Mouse (Mus musculus) midbrain, embryonic 11.5 days (tissue): ENCODE data around the gene Slc25a10. TPM values are rescaled to one million over a fixed set of nuclear protein-coding genes. Genes with fewer than 3 reads are reported as not detected.
A peak's percentile ranks its signal among the peaks of the same experiment; 100 is the strongest.

ENCODE experiments used
- ATAC-seq: fragments of 200-750 bp; cut with Nextera tagmentation; 2 replicates; pipeline ENCODE4 v1.8.0; 2017; ENCODE audit warnings: moderate TSS enrichment, moderate library complexity; ENCODE audit not compliant: low FRiP score
- DNase-seq: peaks from one replicate; pipeline ENCODE4 v3.0.0; 2015; ENCODE audit warnings: low spot score; ENCODE audit errors: missing footprints
- H3K27ac ChIP-seq: fragments of 300-500 bp; sonication (generic); 2 replicates; pipeline ENCODE4 v1.5.1; 2014; ENCODE audit warnings: low read depth, low read length
- H3K27me3 ChIP-seq: fragments of 300-500 bp; sonication (generic); 2 replicates; pipeline ENCODE4 v1.6.1; 2014; ENCODE audit warnings: mild to moderate bottlenecking, low read length, moderate library complexity, mixed read lengths; ENCODE audit not compliant: control insufficient read depth, insufficient read depth
- H3K36me3 ChIP-seq: fragments of 300-500 bp; sonication (generic); 2 replicates; pipeline ENCODE4 v1.6.1; 2014; ENCODE audit warnings: mild to moderate bottlenecking, low read length, moderate library complexity, mixed read lengths; ENCODE audit not compliant: control insufficient read depth, insufficient read depth
- H3K4me1 ChIP-seq: fragments of 300-500 bp; sonication (generic); 2 replicates; pipeline ENCODE4 v1.6.1; 2014; ENCODE audit warnings: low read length; ENCODE audit not compliant: control insufficient read depth, insufficient read depth
- H3K4me2 ChIP-seq: fragments of 300-500 bp; sonication (generic); 2 replicates; pipeline ENCODE4 v1.6.1; 2014; ENCODE audit warnings: mild to moderate bottlenecking, moderate library complexity
- H3K4me3 ChIP-seq: fragments of 300-500 bp; sonication (generic); 2 replicates; pipeline ENCODE4 v1.5.1; 2014; ENCODE audit warnings: low read depth, low read length
- H3K9ac ChIP-seq: fragments of 300-500 bp; sonication (generic); 2 replicates; pipeline ENCODE4 v1.6.1; 2014; ENCODE audit warnings: low read length
- H3K9me3 ChIP-seq: fragments of 300-500 bp; sonication (generic); 2 replicates; pipeline ENCODE4 v1.6.1; 2016; ENCODE audit warnings: low read length; ENCODE audit not compliant: control insufficient read depth
- WGBS: fragments of 180-500 bp; shearing (Covaris S2); extraction: QIAGEN DNeasy Blood & Tissue Kit; methylation state at CpG from one replicate; pipeline ENCODE4 v1.1.7; 2014; 5-methylcytosine and 5-hydroxymethylcytosine counted together
- polyA plus RNA-seq: library from polyadenylated mRNA; unstranded; fragments of >200 nt; fragmentation: Nextera tagmentation; extraction: Ambion mirVana; gene quantifications from 2 replicates; pipeline ENCODE4 v1.2.1, GENCODE M21; 2014

Gene Slc25a10
- polyA plus RNA-seq: 30.0 and 38.7 TPM in 2 replicates

DNA sequence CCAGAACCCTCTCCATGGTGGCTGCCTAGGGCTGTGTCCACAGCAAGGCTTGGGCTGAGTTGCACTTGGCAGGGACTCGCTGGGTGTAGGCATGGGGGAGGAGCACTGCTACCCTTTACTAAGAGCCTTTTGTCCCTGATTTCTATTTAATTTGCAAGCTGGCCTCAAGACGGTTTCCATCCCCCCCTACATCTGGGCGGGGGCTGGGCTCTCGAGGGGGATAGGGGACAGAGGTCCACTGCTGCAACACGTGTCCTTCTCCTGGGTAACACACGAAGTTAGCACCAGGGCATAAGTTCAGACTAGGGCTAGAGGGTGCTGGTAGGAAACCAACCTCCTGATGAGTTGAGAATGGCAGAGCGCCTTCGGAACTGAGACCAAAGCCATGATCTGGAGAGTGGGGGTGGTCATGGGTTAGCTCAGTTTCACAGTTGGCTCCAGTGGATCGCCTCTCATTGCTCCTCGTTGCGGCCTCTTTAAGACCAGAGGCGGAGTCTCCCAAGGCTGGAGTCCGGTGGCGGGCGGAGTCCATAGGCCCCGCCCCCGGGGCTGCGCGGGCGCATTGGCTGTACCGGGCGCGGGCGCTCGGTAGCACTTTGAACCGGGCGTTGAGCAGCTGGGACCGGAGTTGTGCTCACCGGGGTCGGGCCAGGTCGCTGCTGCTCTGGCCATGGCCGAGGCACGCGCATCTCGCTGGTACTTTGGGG is at the start of gene Slc25a10:
Gene Slc25a10, plus strand, starts transcription at position 524 of the 707 bp plus-strand sequence.
- WGBS: under 1% methylated on average over 35 of the region's 35 CpGs
- peak; percentile 92 for ATAC-seq
- Histone ChIP-seq H3K9ac (peak within 1 kb of the TSS; percentile 80), H3K27me3 (no peaks in the 10 kb centered on the region), H3K36me3 (peaks cover 25% of the 10 kb centered on the region), H3K4me2 (peak within 1 kb of the TSS; percentile 86), H3K4me3 (peak within 1 kb of the TSS; percentile 92), H3K27ac (peak within 1 kb of the TSS; percentile 68), H3K9me3 (no peaks in the 10 kb centered on the region), H3K4me1 (peaks cover 20% of the 10 kb centered on the region)
- DNase-seq: peak; percentile 99

DNA sequence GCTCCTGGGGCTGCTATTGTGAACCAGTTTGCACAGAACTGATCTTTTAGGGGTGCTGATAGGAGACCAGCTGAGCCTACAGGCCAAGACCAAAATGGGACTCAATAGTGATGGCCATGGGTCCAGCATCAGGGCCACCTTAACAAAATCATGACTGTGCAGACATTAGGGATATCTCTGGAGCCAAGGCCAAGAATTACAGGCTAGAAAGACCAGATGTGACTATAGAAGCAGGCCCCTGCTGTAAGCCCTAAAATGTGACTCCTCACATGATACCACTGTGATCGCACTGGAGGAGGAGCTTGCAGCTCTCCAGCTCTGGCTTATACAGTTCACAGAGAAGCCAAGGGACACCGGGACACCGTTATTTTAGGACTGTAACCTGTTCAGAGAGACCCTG is 49.3 kb upstream of the Slc25a10 start, which contains the start of gene Tspan10:
Gene Tspan10, plus strand, starts transcription at position 301 of the 400 bp plus-strand sequence.
- H3K4me3 ChIP-seq: no peak within 1 kb of the TSS

DNA sequence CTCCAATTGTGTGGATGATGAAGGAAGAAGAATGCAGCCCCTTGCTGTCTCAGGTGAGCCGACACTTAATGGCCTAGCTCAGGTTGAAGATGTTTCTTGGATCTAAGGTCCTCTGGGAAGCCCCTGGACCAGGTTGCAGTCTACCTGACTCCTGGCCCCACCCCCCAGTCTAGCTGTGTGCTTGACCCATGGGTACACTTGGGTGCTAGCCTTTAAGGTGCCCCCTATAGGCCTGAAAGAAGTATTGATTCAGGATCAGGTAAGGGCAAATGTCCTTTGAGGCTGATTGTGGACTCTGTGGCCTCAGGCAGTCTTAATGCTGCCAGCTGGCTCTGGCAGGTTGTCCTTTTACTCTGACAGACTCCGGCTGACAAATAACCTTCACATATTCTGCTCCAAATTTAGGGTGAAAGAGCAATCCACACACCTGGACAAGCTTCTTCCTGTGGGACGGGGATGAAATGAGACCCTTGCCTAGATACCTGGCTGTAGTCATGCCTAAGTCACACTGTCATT is 48.8 kb upstream of the Slc25a10 start:
- Histone ChIP-seq H3K4me3 (no peak overlapping the region), H3K4me2 (no peak overlapping the region), H3K36me3 (no peaks in the 10 kb centered on the region), H3K9me3 (no peaks in the 10 kb centered on the region), H3K4me1 (no peaks in the 10 kb centered on the region), H3K9ac (no peak overlapping the region), H3K27me3 (no peaks in the 10 kb centered on the region), H3K27ac (no peak overlapping the region)
- WGBS: 93% methylated on average over 3 of the region's 3 CpGs
- ATAC-seq: no peak
- no peak for DNase-seq

More for the DNA sequence above, 49.3 kb upstream of the Slc25a10 start, which contains the start of gene Tspan10:
- H3K27ac ChIP-seq: no peak within 1 kb of the TSS
- H3K4me2 ChIP-seq: no peak within 1 kb of the TSS
- no peaks in the 10 kb centered on the region for H3K9me3 ChIP-seq
- WGBS: 84% methylated on average over 3 of the region's 3 CpGs
- no peaks in the 10 kb centered on the region for H3K4me1 ChIP-seq
- DNase-seq (no peak), ATAC-seq (no peak)
- H3K27me3 ChIP-seq: no peaks in the 10 kb centered on the region
- H3K9ac ChIP-seq: no peak within 1 kb of the TSS
- no peaks in the 10 kb centered on the region for H3K36me3 ChIP-seq

DNA sequence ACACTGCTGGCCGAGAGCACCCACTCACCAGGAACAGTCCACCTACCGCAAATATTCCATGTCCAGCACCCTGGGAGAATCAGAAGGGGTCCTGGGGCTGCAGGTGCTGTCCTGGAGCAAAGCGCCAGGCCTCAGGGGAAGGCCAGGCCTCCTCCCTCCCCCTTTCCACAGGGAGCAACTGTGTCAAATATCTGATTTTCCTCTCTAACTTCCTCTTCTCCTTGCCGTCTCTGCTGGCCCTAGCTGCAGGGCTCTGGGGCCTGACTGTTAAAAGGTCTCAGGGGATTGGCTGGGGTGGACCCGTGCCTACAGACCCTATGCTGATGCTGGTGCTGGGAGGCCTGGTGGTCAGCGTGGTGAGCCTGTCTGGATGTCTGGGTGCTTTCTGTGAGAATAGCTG is 47.5 kb upstream of the Slc25a10 start:
- no peak for ATAC-seq
- no peaks in the 10 kb centered on the region for H3K9me3 ChIP-seq
- DNase-seq: no peak
- H3K4me3 ChIP-seq: no peak overlapping the region
- H3K4me1 ChIP-seq: no peaks in the 10 kb centered on the region
- no peak overlapping the region for H3K27ac ChIP-seq
- no peak overlapping the region for H3K4me2 ChIP-seq
- H3K27me3 ChIP-seq: no peaks in the 10 kb centered on the region
- whole genome bisulfite sequencing: 76% methylated on average over 6 of the region's 6 CpGs
- no peak overlapping the region for H3K9ac ChIP-seq
- H3K36me3 ChIP-seq: no peaks in the 10 kb centered on the region

DNA sequence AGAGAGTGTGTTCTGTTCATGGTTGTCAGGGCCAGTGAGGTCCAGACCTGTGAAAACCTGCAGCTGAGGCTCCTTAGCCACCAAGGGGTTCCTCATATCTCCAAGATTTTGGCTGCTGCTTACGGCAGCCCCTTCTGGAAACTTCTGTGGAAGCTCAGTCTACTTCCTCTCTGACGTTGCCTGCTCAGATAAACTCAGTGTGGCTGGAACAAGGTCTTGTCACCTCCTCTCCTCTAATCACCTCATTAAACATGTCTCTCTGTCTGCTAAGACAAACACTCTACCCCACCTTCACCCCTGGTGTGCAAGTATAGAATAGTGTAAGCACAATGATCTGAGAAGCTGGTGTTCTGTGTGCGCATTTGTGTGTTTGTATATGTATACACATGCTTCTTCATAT is 46.2 kb upstream of the Slc25a10 start:
- Histone ChIP-seq H3K27me3 (no peaks in the 10 kb centered on the region), H3K9me3 (no peaks in the 10 kb centered on the region), H3K36me3 (no peaks in the 10 kb centered on the region), H3K4me2 (no peak overlapping the region), H3K4me3 (no peak overlapping the region), H3K9ac (no peak overlapping the region), H3K27ac (no peak overlapping the region), H3K4me1 (no peaks in the 10 kb centered on the region)
- ATAC-seq: no peak
- no peak for DNase-seq
- WGBS: 87% methylated on average over 3 of the region's 3 CpGs

DNA sequence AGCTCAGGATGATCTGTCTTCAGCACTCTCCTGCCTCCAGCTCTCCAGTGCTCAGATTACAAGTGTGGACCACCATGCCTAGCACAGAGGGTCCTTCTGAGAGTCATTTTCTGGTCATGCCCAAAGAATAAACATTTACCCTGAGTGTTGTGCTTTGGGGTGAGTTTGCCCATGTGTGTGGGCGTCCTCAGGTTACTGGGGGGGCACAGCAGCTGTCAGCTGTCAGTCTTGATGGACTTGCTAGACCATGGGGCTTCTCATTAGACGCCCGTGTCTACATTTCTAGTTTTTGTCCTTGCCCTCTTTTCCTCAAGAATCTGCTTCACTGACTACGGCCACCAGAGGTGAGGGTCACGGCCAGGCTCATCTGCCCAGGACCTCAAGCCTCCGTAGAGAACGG is 44.5 kb upstream of the Slc25a10 start:
- no peak overlapping the region for H3K4me3 ChIP-seq
- H3K9ac ChIP-seq: no peak overlapping the region
- H3K36me3 ChIP-seq: no peaks in the 10 kb centered on the region
- H3K27me3 ChIP-seq: no peaks in the 10 kb centered on the region
- WGBS: 82% methylated on average over 7 of the region's 7 CpGs
- H3K9me3 ChIP-seq: no peaks in the 10 kb centered on the region
- H3K4me1 ChIP-seq: no peaks in the 10 kb centered on the region
- no peak overlapping the region for H3K27ac ChIP-seq
- H3K4me2 ChIP-seq: no peak overlapping the region
- ATAC-seq: no peak
- DNase-seq: no peak

DNA sequence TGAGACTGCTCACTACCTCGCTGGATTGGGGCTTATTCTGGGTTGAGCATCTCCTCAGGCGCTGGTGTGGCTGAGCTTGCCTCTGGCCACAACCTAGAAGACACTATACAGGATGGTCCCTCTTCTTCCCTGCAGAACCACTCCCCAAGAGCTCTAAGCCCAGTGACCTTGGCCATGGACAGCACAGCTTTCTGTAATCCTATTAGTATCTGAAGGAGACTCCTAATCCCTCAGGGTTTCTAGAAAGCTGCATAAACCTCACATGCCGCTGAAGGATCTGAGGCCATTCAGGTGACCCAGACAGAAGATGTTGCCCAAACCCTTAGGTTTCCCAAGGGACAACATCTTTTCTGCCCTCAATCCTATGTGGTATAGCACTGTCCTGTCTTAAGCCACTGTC is 39.4 kb upstream of the Slc25a10 start:
- H3K4me1 ChIP-seq: no peaks in the 10 kb centered on the region
- H3K27ac ChIP-seq: no peak overlapping the region
- no peaks in the 10 kb centered on the region for H3K9me3 ChIP-seq
- no peak for DNase-seq
- WGBS: 61% methylated on average over 3 of the region's 3 CpGs
- no peak overlapping the region; the same call in 1 of the 2 replicates for H3K9ac ChIP-seq
- no peak overlapping the region for H3K4me3 ChIP-seq
- no peak overlapping the region for H3K4me2 ChIP-seq
- H3K36me3 ChIP-seq: no peaks in the 10 kb centered on the region
- H3K27me3 ChIP-seq: no peaks in the 10 kb centered on the region
- no peak for ATAC-seq

DNA sequence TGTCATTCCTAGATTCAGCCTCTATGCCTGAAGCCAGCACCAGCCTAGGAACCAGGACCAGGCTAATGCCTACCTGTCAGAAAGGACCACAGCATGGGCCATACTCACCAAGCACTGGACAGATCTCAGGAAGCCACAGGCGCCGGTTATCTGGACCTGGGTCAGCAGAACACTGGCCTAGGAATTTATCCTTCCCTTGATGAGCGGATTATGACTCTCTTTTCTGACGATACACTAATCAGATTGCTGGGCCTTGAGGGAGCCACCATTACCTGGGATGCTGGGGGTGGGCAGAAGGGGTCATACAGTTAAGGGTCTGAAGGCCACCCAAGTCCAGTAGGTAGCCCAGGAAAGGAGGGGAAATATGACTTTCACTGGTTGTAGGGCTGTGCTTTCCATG is 38.3 kb upstream of the Slc25a10 start, which contains the start of gene Pde6g:
Gene Pde6g, minus strand, starts transcription at position 195 of the 400 bp plus-strand sequence.
- H3K9ac ChIP-seq: no peak within 1 kb of the TSS; the same call in 1 of the 2 replicates
- H3K9me3 ChIP-seq: no peaks in the 10 kb centered on the region
- ATAC-seq: no peak
- no peaks in the 10 kb centered on the region for H3K27me3 ChIP-seq
- no peak within 1 kb of the TSS for H3K4me2 ChIP-seq
- H3K27ac ChIP-seq: no peak within 1 kb of the TSS
- no peaks in the 10 kb centered on the region for H3K36me3 ChIP-seq
- no peaks in the 10 kb centered on the region for H3K4me1 ChIP-seq
- DNase-seq: no peak
- H3K4me3 ChIP-seq: no peak within 1 kb of the TSS
- 88% methylated on average over 4 of the region's 4 CpGs for WGBS

DNA sequence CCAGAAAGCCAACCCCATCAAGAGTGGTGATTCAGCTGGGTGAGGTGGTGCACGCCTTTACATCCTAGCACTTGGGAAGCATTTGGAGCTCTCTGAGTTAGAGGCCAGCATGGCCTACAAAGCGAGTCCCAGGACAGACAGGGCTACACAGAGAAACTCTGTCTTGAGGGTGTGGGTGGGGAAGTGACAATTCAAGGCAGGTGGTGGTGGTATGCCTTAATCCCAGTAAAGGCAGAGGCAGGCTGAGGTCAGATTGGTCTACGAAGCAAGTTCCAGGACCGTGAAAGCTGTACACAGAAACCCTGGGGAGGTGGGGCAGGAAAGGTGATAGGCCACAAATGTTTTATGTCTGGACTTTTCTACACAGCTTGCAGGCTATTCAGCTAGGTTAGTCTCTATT is 36.7 kb upstream of the Slc25a10 start:
- DNase-seq (no peak), ATAC-seq (no peak)
- Histone ChIP-seq H3K4me3 (no peak overlapping the region), H3K9ac (no peak overlapping the region), H3K27ac (no peak overlapping the region), H3K27me3 (no peaks in the 10 kb centered on the region), H3K4me1 (peaks cover 5% of the 10 kb centered on the region), H3K36me3 (0 out of 2 replicates have a peak, but pooled peaks cover 4% of the 10 kb centered on the region), H3K9me3 (no peaks in the 10 kb centered on the region), H3K4me2 (no peak overlapping the region)
- WGBS: 89% methylated on average over 4 of the region's 4 CpGs
